Mouse (Mus musculus): ENCODE measurements at regions not wholly inside any gene's neighbourhood (a gene's known extent, or its start where the extent isn't known, plus 50 kb on each side); places are given as distances from the start of the nearest gene placed in this dataset.
A peak's percentile ranks its signal among the peaks of the same experiment; 100 is the strongest.

- DNase-seq: peak in 1 of 2 experiments; percentile 59
Observed at GRCm38 (mm10) chr5:64022633-64023323, 54.1 kb upstream of the Rell1 start.

- DNase-seq: no peak
Observed at GRCm38 (mm10) chr5:64023324-64023650, 54.6 kb upstream of the Rell1 start.

GRCm38 (mm10) chr5:64024420-64024819, 55.7 kb upstream of the Rell1 start:
- peak in 1 of 2 experiments; percentile 27 for DNase-seq

- DNase-seq: no peak
Observed at GRCm38 (mm10) chr5:64027733-64028132, 59.0 kb upstream of the Rell1 start.

GRCm38 (mm10) chr5:64029622-64030145, 61.0 kb upstream of the Rell1 start:
- peak; percentile 40 to 44 for DNase-seq

GRCm38 (mm10) chr5:64030281-64030960, 61.7 kb upstream of the Rell1 start:
- peak; percentile 23 to 43 for DNase-seq

- no peak for DNase-seq
Observed at GRCm38 (mm10) chr5:64038394-64038793, 54.4 kb upstream of the Pgm2 start.

GRCm38 (mm10) chr5:64040676-64041075, 52.1 kb upstream of the Pgm2 start:
- peak in 1 of 2 experiments; percentile 24 for DNase-seq

Measured in lung, postnatal 4 days (tissue).